Mouse (Mus musculus): ENCODE data around the gene Yars2. TPM values are rescaled to one million over a fixed set of nuclear protein-coding genes. Genes with fewer than 3 reads are reported as not detected.
A peak's percentile ranks its signal among the peaks of the same experiment; 100 is the strongest.
"Not testable (repeated sequence)": the region's sequence is repeated elsewhere in the genome, so short reads cannot be mapped to it uniquely, and the experiment has no call there.

Gene Yars2
- 10 to 100 TPM; 19.7 to 20.0 TPM for total RNA-seq (2021)
- long read RNA-seq, experiment 1, transcript Yars2-201 (5 exons, 1,574 nt): major isoform, 18 of 25 reads
- long read RNA-seq, experiment 1, transcript Yars2-203 (5 exons, 1,528 nt): minor isoform, 5 of 25 reads
- long read RNA-seq, experiment 1, partial matches to known transcripts: 0 of 25 reads
- long read RNA-seq, experiment 1, other reads (novel, unspliced or antisense): 1 of 25 reads
- long read RNA-seq, experiment 2, transcript Yars2-201 (5 exons, 1,574 nt): major isoform, 29 of 35 reads
- long read RNA-seq, experiment 2, partial matches to known transcripts: 1 of 35 reads
- long read RNA-seq, experiment 2, other reads (novel, unspliced or antisense): 2 of 35 reads

DNA sequence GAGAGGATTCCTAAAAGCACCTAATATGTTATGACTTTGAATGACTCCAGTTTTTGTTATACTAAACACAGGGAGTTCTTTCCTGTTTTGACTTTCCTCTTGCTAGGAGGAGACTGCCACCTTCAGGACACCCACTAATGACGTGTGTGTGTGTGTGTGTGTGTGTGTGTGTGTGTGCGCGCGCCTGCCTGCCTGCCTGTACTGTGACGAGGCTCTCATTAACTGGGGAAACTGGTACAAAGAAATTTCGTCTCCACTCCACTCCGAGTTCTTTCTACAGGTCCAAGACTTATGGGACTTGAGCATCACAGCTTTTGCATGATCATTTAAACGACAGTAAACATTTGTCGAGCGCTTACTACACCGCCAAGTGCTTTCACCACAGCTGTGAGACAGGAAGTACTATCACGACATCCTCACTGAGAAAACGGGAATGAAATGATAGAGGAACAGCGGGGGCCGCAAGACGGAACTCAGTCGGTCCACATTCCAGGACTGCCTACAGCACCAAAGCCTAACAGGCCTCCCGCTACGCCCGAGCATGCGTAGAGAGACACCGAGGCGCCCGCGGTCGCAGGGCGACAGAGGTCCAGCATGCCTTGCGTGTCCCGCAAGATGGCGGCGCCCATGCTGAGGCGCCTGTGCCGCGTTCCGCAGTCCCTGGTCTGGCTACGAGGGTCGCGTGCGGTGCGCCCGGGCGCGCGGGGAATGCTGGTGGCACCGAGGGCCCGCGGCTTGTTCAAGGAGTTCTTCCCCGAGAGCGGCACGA, at the start of gene Yars2:
TSS of gene Yars2 (plus strand) at position 597 of the 769 bp plus-strand sequence.
- peak; percentile 92 to 96 for DNase-seq (ENCODE audit: low spot score in 2 of 2)

- DNase-seq (ENCODE audit: low spot score in 2 of 2): peak; percentile 12 to 34
Observed at GRCm38 (mm10) chr16:16253326-16254074, 49.3 kb upstream of the Yars2 start.

- no peak for DNase-seq (ENCODE audit: low spot score in 2 of 2)
Observed at GRCm38 (mm10) chr16:16255217-16255616, 47.5 kb upstream of the Yars2 start.

DNA sequence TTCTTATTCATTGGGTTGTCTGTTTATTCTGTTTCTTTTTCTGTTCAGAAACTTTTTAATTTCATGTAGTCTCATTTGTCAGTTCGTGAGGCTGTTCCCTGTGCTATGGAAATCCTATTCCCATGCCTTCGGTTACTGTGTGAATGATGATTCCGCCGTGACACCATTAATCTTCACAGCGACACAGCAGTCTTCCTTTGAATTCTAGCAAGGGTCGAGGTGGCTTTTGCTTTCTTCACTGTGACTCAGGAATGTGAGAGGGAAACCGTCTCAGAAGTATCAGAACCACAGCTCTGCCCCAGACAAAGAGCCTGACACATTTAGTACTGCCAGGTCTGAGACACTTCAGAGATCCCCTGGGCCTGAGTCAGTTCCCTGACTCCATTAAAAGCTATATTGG, 46.9 kb upstream of the Yars2 start:
- no peak for DNase-seq (ENCODE audit: low spot score in 2 of 2)

DNA sequence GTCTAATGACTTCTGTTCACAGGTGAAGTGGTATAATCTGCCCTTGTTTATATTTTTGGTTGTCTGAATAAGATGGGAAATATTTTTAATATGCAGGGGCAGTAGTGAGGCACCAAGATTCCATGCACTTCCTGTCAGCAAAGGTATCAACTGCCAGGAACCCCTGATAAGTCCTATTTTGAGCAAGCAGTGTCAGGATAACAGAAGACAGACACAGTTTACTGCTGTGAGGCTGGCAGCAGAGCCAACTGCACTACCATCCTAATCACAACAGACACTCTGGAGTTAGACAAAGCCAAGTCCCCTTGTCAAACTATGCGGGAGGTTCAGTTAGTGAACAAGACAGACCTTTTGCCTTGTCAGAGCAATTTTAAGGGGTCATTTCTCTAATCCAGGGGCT, 46.1 kb upstream of the Yars2 start:
- DNase-seq (ENCODE audit: low spot score in 2 of 2): no peak

- peak in 1 of 2 experiments; percentile 30 for DNase-seq (ENCODE audit: low spot score in 2 of 2)
Observed at GRCm38 (mm10) chr16:16260882-16261281, 41.9 kb upstream of the Yars2 start.

DNA sequence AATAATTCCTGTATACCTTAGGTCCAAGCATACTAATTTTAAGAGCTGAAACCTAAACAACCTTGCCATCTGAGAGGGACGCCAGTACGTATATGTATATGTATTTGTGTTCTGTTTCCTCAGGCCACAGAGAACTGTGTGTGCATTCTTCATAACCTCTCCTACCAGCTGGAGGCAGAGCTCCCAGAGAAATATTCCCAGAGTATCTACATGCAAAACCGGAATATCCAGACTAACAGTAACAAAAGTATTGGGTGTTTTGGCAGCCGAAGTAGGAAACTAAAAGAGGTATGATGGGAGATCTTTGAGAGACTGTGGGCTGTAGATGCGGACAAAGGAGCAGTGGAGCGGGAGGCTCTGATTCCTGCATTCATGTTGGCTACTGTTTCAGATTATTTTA, 41.3 kb upstream of the Yars2 start:
- DNase-seq (ENCODE audit: low spot score in 2 of 2): no peak

DNA sequence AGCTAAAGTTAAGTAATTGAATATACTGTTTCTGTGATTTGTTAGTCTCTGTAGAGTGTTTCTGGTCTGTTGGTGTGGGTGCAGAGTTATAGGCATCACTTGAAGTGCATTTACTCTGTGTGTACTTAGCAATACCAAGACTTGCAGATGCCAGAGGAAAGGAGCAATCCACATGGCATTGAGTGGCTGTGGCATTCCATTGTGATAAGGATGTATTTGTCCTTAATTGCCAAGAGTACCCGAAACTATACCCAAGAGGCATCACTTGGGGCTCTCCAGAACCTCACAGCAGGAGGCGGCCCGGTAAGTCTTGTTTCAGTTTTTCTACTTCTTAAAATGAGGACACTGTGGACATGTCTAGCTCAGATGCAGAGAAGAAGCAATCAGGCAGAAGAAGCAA, 40.3 kb upstream of the Yars2 start:
- DNase-seq (ENCODE audit: low spot score in 2 of 2): no peak

- DNase-seq (ENCODE audit: low spot score in 2 of 2): no peak
Observed at GRCm38 (mm10) chr16:16272978-16273377, 29.8 kb upstream of the Yars2 start.

DNA sequence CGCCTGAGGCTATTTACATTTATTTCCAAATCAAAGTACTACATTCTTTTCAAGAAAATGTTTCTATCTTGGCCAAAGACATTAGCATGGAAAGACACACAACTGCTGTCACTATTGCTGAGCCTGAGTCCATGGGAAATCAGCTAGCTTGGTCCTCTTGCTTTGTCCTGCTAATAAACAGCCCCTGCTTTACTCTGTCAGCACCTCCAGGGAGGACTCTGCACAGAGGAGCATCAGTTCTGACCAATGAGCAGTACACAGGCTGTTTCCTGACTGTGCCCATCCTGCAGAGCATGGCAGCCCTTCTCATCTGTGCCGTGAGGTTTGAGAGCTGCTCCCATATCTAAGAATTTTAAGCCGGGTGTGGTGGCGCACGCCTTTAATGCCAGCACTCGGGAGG, 29.0 kb upstream of the Yars2 start:
- DNase-seq (ENCODE audit: low spot score in 2 of 2): no peak

GRCm38 (mm10) chr16:16303138-16303827, 518 bp downstream of the Yars2 start:
- DNase-seq (ENCODE audit: low spot score in 2 of 2): peak in 1 of 2 experiments; percentile 16

- DNase-seq (ENCODE audit: low spot score in 2 of 2): no peak
Observed at GRCm38 (mm10) chr16:16303888-16304287, 1.1 kb downstream of the Yars2 start.

GRCm38 (mm10) chr16:16311319-16311718, 8.6 kb downstream of the Yars2 start:
- no peak for DNase-seq (ENCODE audit: low spot score in 2 of 2)

DNA sequence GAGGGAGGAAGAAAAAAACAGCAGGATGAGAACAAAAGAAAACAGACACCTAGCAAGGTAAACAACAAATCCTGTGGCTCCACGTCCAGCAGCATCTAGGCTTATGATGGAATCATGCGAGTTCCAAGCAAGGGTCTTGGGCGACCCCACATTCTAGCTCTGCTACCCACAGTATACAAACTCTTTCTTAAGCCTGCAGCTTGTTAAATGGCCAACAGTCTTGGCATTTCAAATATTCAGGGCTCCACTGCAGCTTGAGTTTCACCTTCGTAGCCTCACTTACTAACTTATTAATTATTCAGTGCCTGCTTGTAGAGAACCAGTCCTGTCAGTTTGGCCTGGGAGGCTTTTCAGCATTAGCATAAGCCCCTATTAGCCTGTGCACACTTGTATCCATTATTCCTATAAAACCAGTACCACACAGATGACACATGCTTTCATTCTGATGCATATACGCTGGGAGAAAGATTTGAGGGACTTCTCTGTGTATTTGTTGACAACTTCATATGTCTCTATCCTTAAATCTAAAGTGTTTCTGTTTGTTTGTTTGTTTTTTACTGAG, 23.1 kb downstream of the Yars2 start:
- no peak for DNase-seq (ENCODE audit: low spot score in 2 of 2)

DNA sequence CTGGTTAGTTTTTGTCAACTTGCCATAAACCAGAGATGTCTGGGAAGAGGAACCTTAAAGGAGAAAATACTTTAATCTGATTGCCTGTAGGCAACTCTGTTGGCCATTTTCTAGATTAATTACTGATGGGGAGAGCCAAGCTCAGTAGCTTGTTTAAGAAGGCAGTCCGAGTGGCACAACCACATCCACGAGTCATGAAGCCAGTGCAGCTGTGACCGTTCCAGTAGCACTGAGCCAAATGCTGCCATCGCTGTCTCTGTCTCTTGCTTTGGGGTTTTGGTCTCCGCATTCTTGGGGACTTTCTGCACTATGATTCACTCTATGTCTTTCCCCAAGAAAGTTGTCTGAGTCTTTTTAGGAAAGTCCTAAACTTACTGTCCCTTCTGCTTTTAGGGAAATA, 43.7 kb downstream of the Yars2 start:
- DNase-seq (ENCODE audit: low spot score in 2 of 2): no peak

GRCm38 (mm10) chr16:16357908-16358307, 55.1 kb downstream of the Yars2 start:
- DNase-seq (ENCODE audit: low spot score in 2 of 2): peak in 1 of 2 experiments; percentile 13

- DNase-seq (ENCODE audit: low spot score in 2 of 2): peak; percentile 90 to 93
Observed at GRCm38 (mm10) chr16:16358481-16359100, 55.8 kb downstream of the Yars2 start, which contains the start of gene Dnm1l. Dnm1l (minus strand) TSS chr16:16358959.

DNA sequence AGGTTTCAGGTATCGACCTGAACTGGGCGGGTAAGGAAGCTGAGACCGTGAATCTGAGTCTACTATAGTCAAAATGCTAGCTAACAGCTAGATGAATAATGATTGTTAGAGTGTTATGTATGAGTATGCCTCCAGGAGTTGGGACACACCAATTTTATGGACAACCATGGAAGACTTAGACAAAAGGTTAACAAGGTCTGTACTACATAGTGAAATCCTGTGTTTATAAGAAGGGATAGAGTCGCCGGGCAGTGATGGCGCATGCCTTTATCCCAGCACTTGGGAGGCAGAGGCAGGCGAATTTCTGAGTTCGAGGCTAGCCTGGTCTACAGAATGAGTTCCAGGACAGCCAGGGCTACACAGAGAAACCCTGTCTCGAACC, 56.3 kb downstream of the Yars2 start:
- not testable (repeated sequence) for DNase-seq (ENCODE audit: low spot score in 2 of 2)
